Mouse (Mus musculus): ENCODE results near the gene Ghrh.

DNA sequence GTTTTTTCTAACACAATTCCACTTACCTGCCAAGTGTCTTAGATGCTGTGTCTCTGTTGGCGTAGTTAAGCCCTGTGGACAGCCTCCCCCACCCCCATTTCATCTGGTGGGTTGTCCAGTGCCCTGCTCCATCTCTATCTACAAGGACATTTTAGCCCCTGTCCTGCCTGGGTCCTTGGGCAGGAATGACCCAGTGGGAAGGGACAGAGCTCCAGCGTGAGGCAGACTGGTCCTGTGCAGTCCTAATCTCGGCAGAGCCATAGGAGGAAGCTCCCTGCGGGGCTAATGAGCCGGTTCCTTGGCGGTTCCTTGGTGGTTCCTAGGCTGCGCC lies 42.2 kb upstream of the Ghrh start:
- no peak for TF ChIP-seq CTCF (IDR thresholded peaks at IDR 0.05; ENCODE audit: low read depth)
- no peak for TF ChIP-seq EP300 (IDR thresholded peaks at IDR 0.05; ENCODE audit: low read depth)
